Mouse (Mus musculus) urinary bladder, adult 2 months (tissue): ENCODE measurements around the gene Adam1b. TPM values are rescaled to one million over a fixed set of nuclear protein-coding genes. Genes with fewer than 3 reads are reported as not detected.
A peak's percentile ranks its signal among the peaks of the same experiment; 100 is the strongest.
"Not testable (repeated sequence)": the region's sequence is repeated elsewhere in the genome, so short reads cannot be mapped to it uniquely, and the experiment has no call there.

Experiments used
- DNase-seq: peaks from one replicate; pipeline ENCODE4 v3.0.0; 2022; ENCODE audit warnings: low spot score
- polyA plus RNA-seq: library from polyadenylated mRNA; depleted of rRNA; stranded (reverse); fragments of >200 nt; gene quantifications from 2 replicates; pipeline ENCODE4 v1.2.3, GENCODE M21; 2012; rRNA removed

Adam1b gene
- polyA plus RNA-seq = not detected in 2 replicates

- no peak for DNase-seq
Observed at GRCm38 (mm10) chr5:121503231-121503630, at the start of gene Adam1b. Gene Adam1b, minus strand, starts transcription at chr5:121503435.

- no peak for DNase-seq
Observed at GRCm38 (mm10) chr5:121549196-121549595, 46.0 kb upstream of the Adam1b start.

GRCm38 (mm10) chr5:121547084-121547483 is 43.8 kb upstream of the Adam1b start:
- DNase-seq = no peak

- DNase-seq = no peak
Observed at GRCm38 (mm10) chr5:121546530-121546895, 43.3 kb upstream of the Adam1b start.

- DNase-seq = peak; percentile 100
Observed at GRCm38 (mm10) chr5:121545793-121546529, 42.7 kb upstream of the Adam1b start, which contains the start of gene Mapkapk5. Gene Mapkapk5, minus strand, starts transcription at chr5:121545905.

GRCm38 (mm10) chr5:121544910-121545792 is 41.9 kb upstream of the Adam1b start, which contains the start of the genes Adam1a and Gm42878:
Gene Adam1a, minus strand, starts transcription at chr5:121545482.
Gene Gm42878, minus strand, starts transcription at chr5:121545482.
- no peak for DNase-seq

- no peak for DNase-seq
Observed at GRCm38 (mm10) chr5:121543370-121543769, 40.1 kb upstream of the Adam1b start.

- no peak for DNase-seq
Observed at GRCm38 (mm10) chr5:121541235-121541634, 38.0 kb upstream of the Adam1b start.

- DNase-seq = no peak
Observed at GRCm38 (mm10) chr5:121540066-121540465, 36.8 kb upstream of the Adam1b start.

- DNase-seq = no peak
Observed at GRCm38 (mm10) chr5:121537588-121537987, 34.4 kb upstream of the Adam1b start.

- DNase-seq = no peak
Observed at GRCm38 (mm10) chr5:121536921-121537555, 33.8 kb upstream of the Adam1b start.

GRCm38 (mm10) chr5:121535116-121535515 is 31.9 kb upstream of the Adam1b start:
- no peak for DNase-seq

GRCm38 (mm10) chr5:121534521-121534920 is 31.3 kb upstream of the Adam1b start:
- DNase-seq = no peak

- no peak for DNase-seq
Observed at GRCm38 (mm10) chr5:121526961-121527360, 23.7 kb upstream of the Adam1b start.

- DNase-seq = no peak
Observed at GRCm38 (mm10) chr5:121526526-121526925, 23.3 kb upstream of the Adam1b start.

- DNase-seq = no peak
Observed at GRCm38 (mm10) chr5:121525774-121526450, 22.7 kb upstream of the Adam1b start.

GRCm38 (mm10) chr5:121519758-121520157 is 16.5 kb upstream of the Adam1b start:
- not testable (repeated sequence) for DNase-seq

GRCm38 (mm10) chr5:121518983-121519382 is 15.7 kb upstream of the Adam1b start:
- DNase-seq = no peak

GRCm38 (mm10) chr5:121510009-121510408 is 6.8 kb upstream of the Adam1b start:
- DNase-seq = no peak

- no peak for DNase-seq
Observed at GRCm38 (mm10) chr5:121506846-121507245, 3.6 kb upstream of the Adam1b start.

- DNase-seq = not testable (repeated sequence)
Observed at GRCm38 (mm10) chr5:121501424-121501996, 1.7 kb downstream of the Adam1b start.
